ENCODE assay signal across 16 mouse cellular contexts in the genomic region with DNA sequence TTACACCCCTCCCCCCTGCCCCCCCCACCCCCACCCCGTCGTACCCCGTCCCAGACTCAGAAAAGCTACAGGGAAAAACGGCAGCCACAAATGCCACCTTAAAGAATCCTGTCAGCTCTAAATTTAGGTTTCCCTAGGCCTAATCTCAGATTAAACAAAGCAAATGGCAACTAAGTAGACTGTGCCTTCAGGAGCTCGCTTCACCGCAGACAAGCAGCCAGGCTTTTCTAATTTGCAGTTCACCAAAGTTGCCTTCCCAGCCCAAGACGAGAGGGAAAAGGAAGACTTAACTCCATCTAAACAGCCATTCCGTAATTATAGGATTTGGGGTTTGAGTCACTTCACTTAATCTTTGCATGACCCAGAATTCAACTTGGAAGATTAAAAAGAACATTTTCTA. TPM values are rescaled to one million over a fixed set of nuclear protein-coding genes. Genes with fewer than 3 reads are reported as not detected.
DNase-seq lines count a peak whose midpoint lies in the region; ATAC-seq and TF ChIP-seq lines count a peak whose summit lies in the region.
"Had no signal": no experiment of that assay in that cellular context is flagged by ENCODE, and none has a peak within 500 bp of the region (broad histone marks: within the 10 kb centered on the region; RNA-seq: fewer than 3 reads in every experiment).

No protein-coding gene starts in this region.

- 7% methylated on average over 8 of the region's 8 CpGs for WGBS in heart, embryonic 10.5 days
- 16% methylated on average over 8 of the region's 8 CpGs for WGBS in heart, adult 2 months
- whole genome bisulfite sequencing in kidney, embryonic 16.5 days = 21% methylated on average over 8 of the region's 8 CpGs
- WGBS in kidney, embryonic 15.5 days = 15% methylated on average over 8 of the region's 8 CpGs
- 13% methylated on average over 8 of the region's 8 CpGs for WGBS in embryonic facial prominence, embryonic 11.5 days
- WGBS in liver, embryonic 12.5 days (ENCODE audit: insufficient replicate concordance) = 21% methylated on average over 8 of the region's 8 CpGs

- H3K36me3 ChIP-seq in heart, embryonic 10.5 days = no peaks in the 10 kb centered on the region
- no peaks in the 10 kb centered on the region for H3K36me3 ChIP-seq in heart, adult 2 months (ENCODE audit: control insufficient read depth, insufficient read depth, low read length)
- H3K36me3 ChIP-seq in kidney, embryonic 16.5 days (ENCODE audit: insufficient read depth, low read length) = no peaks in the 10 kb centered on the region
- H3K36me3 ChIP-seq in kidney, embryonic 15.5 days = no peaks in the 10 kb centered on the region
- no peaks in the 10 kb centered on the region for H3K36me3 ChIP-seq in embryonic facial prominence, embryonic 11.5 days (replicated peaks; ENCODE audit: control insufficient read depth, insufficient read depth, low read depth, low read length)
- H3K36me3 ChIP-seq in liver, embryonic 12.5 days = no peaks in the 10 kb centered on the region
- H3K36me3 ChIP-seq: liver, embryonic 13.5 days had no signal

- H3K4me3 ChIP-seq in heart, embryonic 10.5 days = peak overlapping the region; percentile 59
- H3K4me3 ChIP-seq in heart, adult 2 months = no peak overlapping the region
- H3K4me3 ChIP-seq in kidney, embryonic 16.5 days (ENCODE audit: low read length) = no peak overlapping the region
- H3K4me3 ChIP-seq in kidney, embryonic 15.5 days (replicated peaks) = no peak overlapping the region
- peak overlapping the region; percentile 29 for H3K4me3 ChIP-seq in embryonic facial prominence, embryonic 11.5 days (ENCODE audit: low read depth, low read length)
- no peak overlapping the region for H3K4me3 ChIP-seq in liver, embryonic 12.5 days
- H3K4me3 ChIP-seq: myocyte had no signal

- TF ChIP-seq POLR2A in heart, adult 2 months (IDR thresholded peaks at IDR 0.05; ENCODE audit: insufficient read depth, low read depth, low read length) = no peak

- TF ChIP-seq CTCF in heart, adult 2 months (IDR thresholded peaks at IDR 0.05) = no peak

- ATAC-seq in kidney, embryonic 16.5 days (ENCODE audit: low FRiP score, low TSS enrichment) = no peak
- no peak for ATAC-seq in kidney, embryonic 15.5 days (replicated peaks; ENCODE audit: low FRiP score)
- ATAC-seq in embryonic facial prominence, embryonic 11.5 days (replicated peaks; ENCODE audit: insufficient number of reproducible peaks, low FRiP score, low TSS enrichment, low read depth) = no peak
- no peak for ATAC-seq in liver, embryonic 12.5 days
- ATAC-seq in megakaryocyte-erythroid progenitor cell, adult 5-6 weeks (replicated peaks; ENCODE audit: low FRiP score, low TSS enrichment, poor library complexity, severe bottlenecking) = no peak
- ATAC-seq: activated CD4-positive, CD25-positive, alpha-beta regulatory T cell, adult 4 months had no signal

- no peak for TF ChIP-seq EP300 in heart, adult 2 months (IDR thresholded peaks at IDR 0.05; ENCODE audit: insufficient read depth, low read depth, low read length)

- H3K79me2 ChIP-seq in heart, adult 2 months (replicated peaks; ENCODE audit: control insufficient read depth, insufficient read depth, low read length) = no peaks in the 10 kb centered on the region

- no peaks in the 10 kb centered on the region for H3K9me3 ChIP-seq in heart, embryonic 10.5 days
- no peaks in the 10 kb centered on the region; the same call in 1 of the 2 replicates for H3K9me3 ChIP-seq in kidney, embryonic 16.5 days (ENCODE audit: low read length)
- no peaks in the 10 kb centered on the region for H3K9me3 ChIP-seq in kidney, embryonic 15.5 days (replicated peaks)
- H3K9me3 ChIP-seq in embryonic facial prominence, embryonic 11.5 days (replicated peaks; ENCODE audit: control insufficient read depth, low read length) = no peaks in the 10 kb centered on the region
- no peaks in the 10 kb centered on the region for H3K9me3 ChIP-seq in liver, embryonic 12.5 days (replicated peaks)
- H3K9me3 ChIP-seq: liver, embryonic 13.5 days had no signal

- H3K27ac ChIP-seq in heart, embryonic 10.5 days = peak overlapping the region; percentile 70
- no peak overlapping the region; the same call in 1 of the 2 replicates for H3K27ac ChIP-seq in heart, adult 2 months
- no peak overlapping the region for H3K27ac ChIP-seq in kidney, embryonic 16.5 days (ENCODE audit: low read length)
- no peak overlapping the region for H3K27ac ChIP-seq in kidney, embryonic 15.5 days
- no peak overlapping the region for H3K27ac ChIP-seq in embryonic facial prominence, embryonic 11.5 days (replicated peaks; ENCODE audit: low read depth, low read length)
- peak overlapping the region; percentile 59; the same call in 1 of the 2 replicates for H3K27ac ChIP-seq in liver, embryonic 12.5 days

- H3K9ac ChIP-seq in heart, adult 2 months (ENCODE audit: low read depth, low read length) = no peak overlapping the region
- H3K9ac ChIP-seq in kidney, embryonic 16.5 days (replicated peaks; ENCODE audit: low read length) = no peak overlapping the region
- no peak overlapping the region for H3K9ac ChIP-seq in kidney, embryonic 15.5 days
- H3K9ac ChIP-seq in embryonic facial prominence, embryonic 11.5 days (replicated peaks; ENCODE audit: low read length) = no peak overlapping the region
- H3K9ac ChIP-seq in liver, embryonic 12.5 days = no peak overlapping the region

- H3K27me3 ChIP-seq in heart, embryonic 10.5 days (ENCODE audit: insufficient read depth, poor library complexity, severe bottlenecking) = peaks cover 9% of the 10 kb centered on the region; the same call in 1 of the 2 replicates
- 0 out of 2 replicates have a peak, but pooled peaks cover 1% of the 10 kb centered on the region for H3K27me3 ChIP-seq in heart, adult 2 months (ENCODE audit: control insufficient read depth, insufficient read depth, low read length)
- H3K27me3 ChIP-seq in kidney, embryonic 16.5 days (ENCODE audit: insufficient read depth, low read length) = peaks cover 9% of the 10 kb centered on the region
- peaks cover 41% of the 10 kb centered on the region for H3K27me3 ChIP-seq in kidney, embryonic 15.5 days
- peaks cover 5% of the 10 kb centered on the region; the same call in 1 of the 2 replicates for H3K27me3 ChIP-seq in embryonic facial prominence, embryonic 11.5 days (ENCODE audit: control insufficient read depth, insufficient read depth, low read length)
- peaks cover 36% of the 10 kb centered on the region for H3K27me3 ChIP-seq in liver, embryonic 12.5 days (replicated peaks)

- DNase-seq in heart, embryonic 10.5 days (ENCODE audit: low spot score) = no peak
- DNase-seq in heart, adult 2 months = no peak
- peak; percentile 43 for DNase-seq in embryonic facial prominence, embryonic 11.5 days (ENCODE audit: low spot score)
- DNase-seq in gastrocnemius, postnatal 36 days = no peak
- DNase-seq: B cell, adult 2 months; cerebellum, postnatal 14 days; kidney, postnatal 25 days; liver, embryonic 13.5 days; lung, postnatal 36 days had no signal

- H3K4me2 ChIP-seq in kidney, embryonic 16.5 days (replicated peaks; ENCODE audit: low read depth, low read length) = peak overlapping the region; percentile 51
- no peak overlapping the region for H3K4me2 ChIP-seq in kidney, embryonic 15.5 days
- H3K4me2 ChIP-seq in embryonic facial prominence, embryonic 11.5 days (ENCODE audit: low read depth, low read length) = no peak overlapping the region; the same call in 1 of the 2 replicates
- peak overlapping the region; percentile 39 for H3K4me2 ChIP-seq in liver, embryonic 12.5 days

- H3K4me1 ChIP-seq in heart, embryonic 10.5 days = peaks cover 13% of the 10 kb centered on the region; the same call in 1 of the 2 replicates
- no peaks in the 10 kb centered on the region for H3K4me1 ChIP-seq in heart, adult 2 months (ENCODE audit: control insufficient read depth, insufficient read depth, low read length)
- peaks cover 7% of the 10 kb centered on the region; the same call in 1 of the 2 replicates for H3K4me1 ChIP-seq in kidney, embryonic 16.5 days (ENCODE audit: insufficient read depth, low read length)
- peaks cover 4% of the 10 kb centered on the region; the same call in 1 of the 2 replicates for H3K4me1 ChIP-seq in kidney, embryonic 15.5 days
- H3K4me1 ChIP-seq in embryonic facial prominence, embryonic 11.5 days (ENCODE audit: control insufficient read depth, insufficient read depth, low read length) = no peaks in the 10 kb centered on the region
- 0 out of 2 replicates have a peak, but pooled peaks cover 5% of the 10 kb centered on the region for H3K4me1 ChIP-seq in liver, embryonic 12.5 days
- H3K4me1 ChIP-seq: liver, embryonic 13.5 days had no signal

- intact Hi-C loops in heart, adult 2 months (cut with DNase I) = loop anchor here (5.0 kb wide), 1 partner anchor 40 kb away; no protein-coding TSS in a partner anchor
- intact Hi-C loops in gastrocnemius, postnatal 36 days (cut with DNase I) = no loop called here

RNA-seq across cellular contexts. Expression of gene Paqr9, which starts 23.1 kb away (rescaled TPM):
- 0.60 and 3.3 TPM in 2 replicates for polyA plus RNA-seq in heart, embryonic 10.5 days (2016; fragmentation: Nextera tagmentation; extraction: Ambion mirVana)
- total RNA-seq in heart, adult 2 months (2021) = 10 to 100 TPM; 38.5 to 42.5 TPM
- polyA plus RNA-seq in heart, adult 2 months (2012; rRNA removed) = 21.3 and 26.7 TPM in 2 replicates
- polyA plus RNA-seq in kidney, embryonic 16.5 days (2015; fragmentation: Nextera tagmentation; extraction: Ambion mirVana) = 0.81 and 1.00 TPM in 2 replicates
- polyA plus RNA-seq in kidney, embryonic 15.5 days (2015; fragmentation: Nextera tagmentation; extraction: Ambion mirVana) = 0.95 and 1.1 TPM in 2 replicates
- 0.24 and 0.29 TPM in 2 replicates for polyA plus RNA-seq in embryonic facial prominence, embryonic 11.5 days (2014; fragmentation: Nextera tagmentation; extraction: Ambion mirVana)
- 14.2 and 14.3 TPM in 2 replicates for polyA plus RNA-seq in liver, embryonic 12.5 days (2016; fragmentation: Nextera tagmentation; extraction: Ambion mirVana)
- 31.8 and 38.8 TPM in 2 replicates for total RNA-seq in megakaryocyte-erythroid progenitor cell, adult 5-6 weeks (2014; fragmentation: Nextera tagmentation)
- total RNA-seq in megakaryocyte-erythroid progenitor cell, adult 5-6 weeks (2017) = 18.1 and 22.1 TPM in 2 replicates
- 1 to 10 TPM; 3.6 to 4.1 TPM for total RNA-seq in gastrocnemius, postnatal 36 days (2021)

RNA-seq across cellular contexts. Expression of gene Pcolce2, which starts 54.8 kb away (rescaled TPM):
- 1.2 and 6.2 TPM in 2 replicates for polyA plus RNA-seq in heart, embryonic 10.5 days (2016; fragmentation: Nextera tagmentation; extraction: Ambion mirVana)
- 10 to 100 TPM; 27.8 to 28.7 TPM for total RNA-seq in heart, adult 2 months (2021)
- polyA plus RNA-seq in heart, adult 2 months (2012; rRNA removed) = 3.0 and 3.9 TPM in 2 replicates
- polyA plus RNA-seq in kidney, embryonic 16.5 days (2015; fragmentation: Nextera tagmentation; extraction: Ambion mirVana) = 1.00 and 1.3 TPM in 2 replicates
- polyA plus RNA-seq in kidney, embryonic 15.5 days (2015; fragmentation: Nextera tagmentation; extraction: Ambion mirVana) = 1.2 and 3.1 TPM in 2 replicates
- 4.7 and 6.3 TPM in 2 replicates for polyA plus RNA-seq in embryonic facial prominence, embryonic 11.5 days (2014; fragmentation: Nextera tagmentation; extraction: Ambion mirVana)
- polyA plus RNA-seq in liver, embryonic 12.5 days (2016; fragmentation: Nextera tagmentation; extraction: Ambion mirVana) = 10.1 and 12.1 TPM in 2 replicates
- not detected in 2 replicates for total RNA-seq in megakaryocyte-erythroid progenitor cell, adult 5-6 weeks (2014; fragmentation: Nextera tagmentation)
- not detected in 2 replicates for total RNA-seq in megakaryocyte-erythroid progenitor cell, adult 5-6 weeks (2017)
- 1 to 10 TPM; 3.8 to 8.5 TPM for total RNA-seq in gastrocnemius, postnatal 36 days (2021)
- total RNA-seq: MEL had no signal

Comparison
In these comparisons a context has a peak if more than half of its experiments do, and no peak if none do; other contexts are left out.
1. H3K27ac ChIP-seq: peak in heart, embryonic 10.5 days (single experiment) and liver, embryonic 12.5 days (single experiment); none in heart, adult 2 months (single experiment), kidney, embryonic 16.5 days (single experiment), kidney, embryonic 15.5 days (single experiment) and embryonic facial prominence, embryonic 11.5 days (single experiment).
2. H3K4me3 ChIP-seq: peak in heart, embryonic 10.5 days (single experiment) and embryonic facial prominence, embryonic 11.5 days (single experiment); none in heart, adult 2 months (single experiment), kidney, embryonic 16.5 days (single experiment), kidney, embryonic 15.5 days (single experiment) and liver, embryonic 12.5 days (single experiment).
3. H3K4me2 ChIP-seq: peak in kidney, embryonic 16.5 days (single experiment) and liver, embryonic 12.5 days (single experiment); none in kidney, embryonic 15.5 days (single experiment) and embryonic facial prominence, embryonic 11.5 days (single experiment).